Comparison of ENCODE assay signal across 9 mouse cellular contexts in the genomic region with DNA sequence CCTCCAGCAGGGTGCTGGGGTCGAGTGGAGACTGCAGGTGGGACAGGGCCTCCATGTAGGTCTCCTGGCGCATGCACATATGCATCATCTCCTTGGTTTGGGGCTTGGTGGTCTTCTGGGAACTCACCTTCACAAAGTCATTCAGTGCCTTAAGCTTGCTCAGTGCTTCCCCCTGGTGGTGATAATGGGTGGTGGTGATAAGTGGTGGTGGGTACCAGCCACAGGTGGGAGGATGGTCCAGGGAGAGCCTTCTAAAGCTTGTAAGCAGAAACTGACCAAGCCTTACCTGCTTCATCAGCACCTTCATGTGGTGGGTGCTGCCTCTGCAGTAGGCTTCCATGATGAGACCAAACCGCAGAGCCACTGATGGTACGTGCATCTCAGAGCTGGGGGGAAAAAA. TPM values are rescaled to one million over a fixed set of nuclear protein-coding genes. Genes with fewer than 3 reads are reported as not detected.
DNase-seq lines count a peak whose midpoint lies in the region; ATAC-seq and TF ChIP-seq lines count a peak whose summit lies in the region.
"Had no signal": no experiment of that assay in that cellular context is flagged by ENCODE, and none has a peak within 500 bp of the region (broad histone marks: within the 10 kb centered on the region; RNA-seq: fewer than 3 reads in every experiment).

No protein-coding gene starts in this region.

- peaks cover 96% of the 10 kb centered on the region for H3K36me3 ChIP-seq in hindbrain, embryonic 14.5 days (replicated peaks; ENCODE audit: control insufficient read depth, insufficient read depth)
- H3K36me3 ChIP-seq in hindbrain, embryonic 13.5 days: peaks cover 98% of the 10 kb centered on the region
- H3K36me3 ChIP-seq in G1E (replicated peaks): peaks cover 98% of the 10 kb centered on the region

- TF ChIP-seq CTCF in G1E (IDR thresholded peaks at IDR 0.05; ENCODE audit: low read depth, low read length): peak; percentile 55

- ATAC-seq in hindbrain, embryonic 14.5 days (ENCODE audit: low FRiP score): no peak
- ATAC-seq in hindbrain, embryonic 13.5 days (ENCODE audit: low FRiP score): no peak
- ATAC-seq in G1E (ENCODE audit: extremely low read depth, insufficient number of reproducible peaks, low FRiP score, poor library complexity, severe bottlenecking): no peak
- no peak for ATAC-seq in erythroblast, adult 5-6 weeks (replicated peaks; ENCODE audit: low FRiP score, poor library complexity, severe bottlenecking)

- no peaks in the 10 kb centered on the region for H3K27me3 ChIP-seq in hindbrain, embryonic 14.5 days (ENCODE audit: control insufficient read depth, insufficient read depth, low read length)
- no peaks in the 10 kb centered on the region for H3K27me3 ChIP-seq in hindbrain, embryonic 13.5 days
- no peaks in the 10 kb centered on the region for H3K27me3 ChIP-seq in G1E (ENCODE audit: insufficient read depth, low read length)
- H3K27me3 ChIP-seq: embryonic facial prominence, embryonic 13.5 days had no signal

- no peaks in the 10 kb centered on the region for H3K9me3 ChIP-seq in hindbrain, embryonic 14.5 days (ENCODE audit: control insufficient read depth, low read length)
- no peaks in the 10 kb centered on the region for H3K9me3 ChIP-seq in hindbrain, embryonic 13.5 days
- no peaks in the 10 kb centered on the region for H3K9me3 ChIP-seq in G1E (replicated peaks)
- H3K9me3 ChIP-seq: embryonic facial prominence, embryonic 13.5 days had no signal

- 93% methylated on average over 4 of the region's 4 CpGs for WGBS in hindbrain, embryonic 14.5 days
- 89% methylated on average over 4 of the region's 4 CpGs for WGBS in hindbrain, embryonic 13.5 days

- H3K4me3 ChIP-seq in hindbrain, embryonic 14.5 days (replicated peaks; ENCODE audit: low read length): no peak overlapping the region
- no peak overlapping the region for H3K4me3 ChIP-seq in hindbrain, embryonic 13.5 days
- H3K4me3 ChIP-seq in G1E (ENCODE audit: low read depth, low read length): no peak overlapping the region
- H3K4me3 ChIP-seq: embryonic facial prominence, embryonic 13.5 days had no signal

- H3K4me2 ChIP-seq in hindbrain, embryonic 14.5 days (replicated peaks): no peak overlapping the region
- H3K4me2 ChIP-seq in hindbrain, embryonic 13.5 days: no peak overlapping the region
- H3K4me2 ChIP-seq: embryonic facial prominence, embryonic 13.5 days had no signal

- no peak overlapping the region for H3K9ac ChIP-seq in hindbrain, embryonic 14.5 days
- H3K9ac ChIP-seq in hindbrain, embryonic 13.5 days: no peak overlapping the region
- H3K9ac ChIP-seq: embryonic facial prominence, embryonic 13.5 days had no signal

- H3K4me1 ChIP-seq in hindbrain, embryonic 14.5 days (replicated peaks; ENCODE audit: control insufficient read depth, insufficient read depth, low read length): no peaks in the 10 kb centered on the region
- H3K4me1 ChIP-seq in hindbrain, embryonic 13.5 days (replicated peaks): no peaks in the 10 kb centered on the region
- peaks cover 29% of the 10 kb centered on the region for H3K4me1 ChIP-seq in G1E (ENCODE audit: insufficient read depth, low read depth, low read length)
- H3K4me1 ChIP-seq: embryonic facial prominence, embryonic 13.5 days had no signal

- DNase-seq in hindbrain, embryonic 14.5 days (ENCODE audit: low spot score): peak; percentile 35
- DNase-seq in B cell, adult 2 months: peak; percentile 83
- DNase-seq in G1E (ENCODE audit: low spot score): no peak
- DNase-seq in forelimb bud, embryonic 11.5 days (ENCODE audit: low read depth, low spot score): peak; percentile 29
- DNase-seq in retina, embryonic 14.5 days (ENCODE audit: low spot score): peak; percentile 69
- no peak for DNase-seq in ovary, adult 18-20 months (ENCODE audit: low spot score)

- H3K27ac ChIP-seq in hindbrain, embryonic 14.5 days: no peak overlapping the region
- no peak overlapping the region for H3K27ac ChIP-seq in hindbrain, embryonic 13.5 days
- H3K27ac ChIP-seq: embryonic facial prominence, embryonic 13.5 days had no signal

RNA-seq across cellular contexts. Expression of a gene that starts 48.1 kb away (rescaled TPM):
- 15.3 and 16.5 TPM in 2 replicates for polyA plus RNA-seq in hindbrain, embryonic 14.5 days (2014; fragmentation: Nextera tagmentation; extraction: Ambion mirVana)
- polyA plus RNA-seq in hindbrain, embryonic 13.5 days (2015; fragmentation: Nextera tagmentation; extraction: Ambion mirVana): 17.1 and 18.1 TPM in 2 replicates
- total RNA-seq in G1E (2014; fragmentation: Nextera tagmentation): 17.3 and 23.9 TPM in 2 replicates
- total RNA-seq in G1E (2017): 24.0 and 28.0 TPM in 2 replicates
- 37.0 and 40.3 TPM in 2 replicates for polyA plus RNA-seq in G1E (2012)
- total RNA-seq in erythroblast, adult 5-6 weeks (2015; ENCODE audit: low replicate concordance): 11.1 and 14.4 TPM in 2 replicates
- 14.9 and 20.2 TPM in 2 replicates for total RNA-seq in erythroblast, adult 5-6 weeks (2017; ENCODE audit: low replicate concordance)

Comparison
In these comparisons a context has a peak if more than half of its experiments do, and no peak if none do; other contexts are left out.
1. DNase-seq: peak in hindbrain, embryonic 14.5 days (single experiment), B cell, adult 2 months (2 of 2), forelimb bud, embryonic 11.5 days (single experiment) and retina, embryonic 14.5 days (single experiment); none in G1E (single experiment) and ovary, adult 18-20 months (single experiment).